Mouse (Mus musculus) bone marrow macrophage, adult 2 months (primary cell): ENCODE data around the gene Tjp1. TPM values are rescaled to one million over a fixed set of nuclear protein-coding genes. Genes with fewer than 3 reads are reported as not detected.

Experiments used
- H3K27ac ChIP-seq: 2 replicates; pipeline ENCODE4 v1.5.1; 2012; ENCODE audit warnings: low read depth, low read length; ENCODE audit not compliant: insufficient read depth
- H3K4me1 ChIP-seq: 2 replicates; pipeline ENCODE4 v1.6.1; 2012; ENCODE audit warnings: low read length; ENCODE audit not compliant: control insufficient read depth, insufficient read depth
- H3K4me3 ChIP-seq: 2 replicates; pipeline ENCODE4 v1.5.1; 2012; ENCODE audit warnings: mild to moderate bottlenecking, low read length, moderate library complexity; ENCODE audit not compliant: insufficient read depth
- CTCF ChIP-seq: IDR thresholded peaks from 2 replicates; pipeline ENCODE4 v1.5.1; 2012; ENCODE audit warnings: low read depth, mild to moderate bottlenecking, low read length, moderate library complexity
- POLR2A ChIP-seq: IDR thresholded peaks from 2 replicates; pipeline ENCODE4 v1.6.1; 2012; ENCODE audit warnings: mild to moderate bottlenecking, low read depth, low read length, borderline replicate concordance
- polyA plus RNA-seq: library from polyadenylated mRNA; stranded (reverse); fragments of >200 nt; gene quantifications from 2 replicates; pipeline ENCODE4 v1.2.4, GENCODE M21; 2012; ENCODE audit not compliant: missing spikeins, insufficient read depth, insufficient read length

Tjp1 gene
- polyA plus RNA-seq, 1 experiment, result 0.87 TPM

GRCm38 (mm10) chr7:65438146-65438545 is 89.4 kb downstream of the Tjp1 start:
- Histone ChIP-seq H3K27ac (no peak overlapping the region), H3K4me1 (no peaks in the 10 kb centered on the region), H3K4me3 (no peak overlapping the region)
- TF ChIP-seq CTCF, result no peak
- TF ChIP-seq POLR2A, result no peak

DNA sequence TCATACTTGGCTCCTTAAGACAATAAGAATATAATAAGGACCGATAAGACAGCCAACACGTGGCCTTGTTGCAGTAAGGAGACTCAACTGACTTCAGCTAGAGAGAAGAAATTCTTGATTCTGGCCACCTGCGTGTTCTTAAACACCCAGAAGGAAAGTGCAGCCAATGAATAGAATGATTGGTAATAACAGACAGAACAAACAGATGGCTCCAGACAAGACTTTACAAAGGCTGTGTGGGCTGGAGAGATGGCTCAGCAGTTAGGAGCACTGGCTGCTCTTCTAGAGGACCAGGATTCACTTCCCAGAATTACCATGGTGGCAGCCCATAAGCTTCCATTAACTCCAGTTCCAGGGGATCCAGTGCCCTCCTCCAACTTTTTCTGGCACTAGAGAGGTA is 90.7 kb downstream of the Tjp1 start:
- TF ChIP-seq CTCF (no peak), POLR2A (no peak)
- Histone ChIP-seq H3K4me1 (no peaks in the 10 kb centered on the region), H3K4me3 (no peak overlapping the region), H3K27ac (no peak overlapping the region)

- Histone ChIP-seq H3K27ac (no peak overlapping the region), H3K4me3 (no peak overlapping the region), H3K4me1 (no peaks in the 10 kb centered on the region)
- TF ChIP-seq CTCF (no peak), POLR2A (no peak)
Measured at GRCm38 (mm10) chr7:65431018-65431695, 96.4 kb downstream of the Tjp1 start.

DNA sequence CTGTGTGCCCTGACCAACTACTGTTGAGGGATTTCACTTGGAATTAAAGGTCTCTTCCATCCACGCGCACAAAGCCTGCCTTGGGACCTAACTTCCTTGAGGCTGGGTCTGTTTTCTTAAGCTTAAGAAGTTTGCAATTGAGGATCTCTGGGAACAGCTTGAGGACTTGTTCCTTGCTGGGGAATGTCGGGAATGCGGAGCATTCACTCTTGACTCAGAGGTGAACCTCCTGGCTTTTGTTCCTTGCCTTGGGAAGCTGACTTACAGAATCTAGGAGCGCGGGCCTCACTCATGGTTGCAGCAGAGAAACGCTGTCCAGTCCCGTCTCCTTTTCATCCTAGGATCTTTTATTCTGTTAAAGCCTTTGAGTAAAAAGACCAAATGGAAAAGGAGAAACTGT is 97.2 kb downstream of the Tjp1 start:
- H3K27ac ChIP-seq, result no peak overlapping the region
- H3K4me1 ChIP-seq, result no peaks in the 10 kb centered on the region
- TF ChIP-seq POLR2A (no peak), CTCF (no peak)
- H3K4me3 ChIP-seq, result no peak overlapping the region

DNA sequence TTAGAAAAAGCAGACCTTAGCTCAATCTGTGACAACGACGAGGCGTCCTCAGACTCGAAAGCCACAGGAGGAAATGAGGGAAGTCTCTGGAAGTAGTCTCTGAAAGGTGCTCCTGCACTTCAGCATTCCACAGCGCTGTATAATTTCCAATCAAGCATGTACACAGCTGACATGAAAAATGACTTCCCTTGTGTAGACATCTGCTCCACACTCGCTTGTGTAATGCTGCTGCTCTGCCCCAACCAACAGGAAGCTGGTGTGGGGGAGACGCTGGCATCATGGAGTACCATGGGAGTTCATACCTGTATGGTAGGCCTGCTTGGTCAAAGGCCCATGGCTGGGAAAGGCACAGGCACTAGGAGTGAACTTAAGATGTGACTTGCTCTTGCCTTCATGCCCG is 103.1 kb downstream of the Tjp1 start:
- H3K27ac ChIP-seq, result no peak overlapping the region
- H3K4me1 ChIP-seq, result no peaks in the 10 kb centered on the region
- TF ChIP-seq CTCF (no peak), POLR2A (no peak)
- H3K4me3 ChIP-seq, result no peak overlapping the region

- H3K4me3 ChIP-seq, result no peak overlapping the region
Measured at GRCm38 (mm10) chr7:65422456-65422855, 105.1 kb downstream of the Tjp1 start.

DNA sequence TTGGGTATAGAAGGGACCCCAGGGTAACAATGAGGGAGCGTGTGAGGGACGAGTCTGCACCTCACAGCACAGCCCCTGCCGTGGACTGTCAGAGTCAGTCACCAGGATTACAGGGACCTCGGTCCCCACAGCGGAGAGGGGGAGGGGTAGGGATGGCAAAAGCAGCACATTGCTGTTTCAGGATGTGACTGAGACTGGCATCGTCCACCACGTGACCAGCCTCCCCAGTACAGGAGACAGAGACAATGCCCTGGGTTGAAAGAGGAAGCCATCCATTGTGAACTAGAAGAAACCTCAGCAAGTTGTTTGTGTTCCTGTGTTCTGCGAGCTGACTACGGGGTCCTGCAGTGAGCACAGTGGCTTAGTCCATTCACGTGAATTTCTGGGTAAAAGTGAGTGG is 106.1 kb downstream of the Tjp1 start:
- Histone ChIP-seq H3K27ac (no peak overlapping the region), H3K4me3 (no peak overlapping the region), H3K4me1 (no peaks in the 10 kb centered on the region)
- no peak for TF ChIP-seq CTCF

More at GRCm38 (mm10) chr7:65422456-65422855, 105.1 kb downstream of the Tjp1 start:
- TF ChIP-seq POLR2A (no peak), CTCF (no peak)
- Histone ChIP-seq H3K27ac (no peak overlapping the region), H3K4me1 (no peaks in the 10 kb centered on the region)

DNA sequence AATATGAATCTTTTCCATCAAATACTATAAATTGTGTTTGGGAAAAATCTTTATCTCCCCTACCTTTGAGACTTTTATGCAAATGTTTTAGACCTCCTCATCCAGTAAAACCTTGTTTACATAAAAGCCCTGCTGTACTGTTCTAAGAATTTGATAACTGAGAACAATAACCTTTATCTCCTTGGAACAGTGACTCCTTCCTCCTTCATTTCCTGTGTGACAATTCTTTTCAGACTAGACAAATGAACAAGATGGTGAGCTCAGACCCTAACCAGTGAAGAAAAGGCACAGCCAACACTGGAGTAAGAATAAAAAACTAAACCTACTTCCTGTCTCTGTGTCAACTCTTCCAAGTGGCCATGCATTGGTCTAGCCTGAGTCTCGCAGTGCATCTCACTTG is 107.7 kb downstream of the Tjp1 start:
- H3K4me3 ChIP-seq, result no peak overlapping the region
- no peaks in the 10 kb centered on the region for H3K4me1 ChIP-seq
- no peak for TF ChIP-seq POLR2A
- no peak for TF ChIP-seq CTCF
- H3K27ac ChIP-seq, result no peak overlapping the region

DNA sequence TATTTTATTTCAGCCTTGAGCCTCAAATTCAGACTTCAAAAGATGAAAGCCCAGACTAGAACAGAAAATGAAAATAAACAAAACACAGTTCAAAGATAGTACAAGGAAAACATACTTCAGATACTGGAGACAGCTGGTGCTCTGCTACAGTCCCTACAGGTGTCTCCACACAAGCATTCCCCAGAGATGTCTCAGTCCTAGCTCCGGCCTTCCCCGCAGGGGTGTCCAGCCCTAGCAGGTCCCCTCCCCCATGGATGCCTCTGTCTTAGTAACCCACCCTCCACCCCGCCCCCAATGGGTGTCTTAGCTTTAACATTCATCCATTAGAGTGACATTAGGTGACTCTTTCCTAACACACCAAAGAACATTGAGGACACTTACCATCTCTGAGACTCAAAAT is 108.6 kb downstream of the Tjp1 start:
- Histone ChIP-seq H3K4me1 (no peaks in the 10 kb centered on the region), H3K27ac (no peak overlapping the region), H3K4me3 (no peak overlapping the region)
- TF ChIP-seq POLR2A, result no peak
- TF ChIP-seq CTCF, result no peak

DNA sequence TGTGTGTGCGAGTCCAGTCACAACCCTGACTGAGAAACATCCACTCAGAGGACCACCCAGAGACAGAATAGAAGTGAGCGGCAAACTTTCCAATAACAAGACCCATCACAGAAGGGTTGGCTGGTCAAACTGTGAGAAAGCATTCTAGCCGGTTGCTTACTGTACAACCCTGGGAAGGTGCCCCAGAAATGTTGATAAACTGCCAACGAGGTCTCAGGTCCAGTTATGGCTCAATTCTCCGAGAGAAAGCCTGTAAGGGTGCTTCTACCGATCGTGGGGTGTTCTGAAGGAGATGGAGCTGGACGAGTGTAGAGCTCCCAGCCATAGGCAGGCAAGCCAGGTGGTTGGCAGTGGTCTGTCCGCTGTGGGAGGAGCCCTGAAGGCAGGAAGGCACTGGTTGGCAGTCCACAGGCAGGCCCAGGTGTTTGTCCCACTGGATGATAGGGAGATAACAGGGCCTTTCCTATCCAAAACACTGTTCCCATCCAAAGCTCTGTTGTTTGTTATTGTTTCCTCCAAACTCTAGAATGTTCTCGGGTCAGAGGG is 109.1 kb downstream of the Tjp1 start:
- Histone ChIP-seq H3K4me3 (no peak overlapping the region), H3K4me1 (no peaks in the 10 kb centered on the region), H3K27ac (no peak overlapping the region)
- TF ChIP-seq CTCF (no peak), POLR2A (no peak)
